Comparison of ENCODE assay signal across 8 mouse cellular contexts in genomic region chr2:45112021-45112747, GRCm38 (mm10). TPM values are rescaled to one million over a fixed set of nuclear protein-coding genes. Genes with fewer than 3 reads are reported as not detected.
DNase-seq lines count a peak whose midpoint lies in the region; ATAC-seq and TF ChIP-seq lines count a peak whose summit lies in the region.

No protein-coding gene starts in this region.

- H3K36me3 ChIP-seq in heart, adult 2 months (ENCODE audit: control insufficient read depth, insufficient read depth, low read length) = peaks cover 2% of the 10 kb centered on the region; the same call in 1 of the 2 replicates
- peaks cover 0 to 9% of the 10 kb centered on the region in 2 experiments; a peak in 2 of 4 replicates for H3K36me3 ChIP-seq in MEL (ENCODE audit: control insufficient read depth in 1 of 2, insufficient read depth in 2 of 2, low read length in 2 of 2)
- no peaks in the 10 kb centered on the region for H3K36me3 ChIP-seq in heart, embryonic 15.5 days
- H3K36me3 ChIP-seq in liver, postnatal 0 days (replicated peaks; ENCODE audit: insufficient read depth, low read length) = 0 out of 2 replicates have a peak, but pooled peaks cover 4% of the 10 kb centered on the region
- H3K36me3 ChIP-seq in stomach, postnatal 0 days (ENCODE audit: control insufficient read depth, insufficient read depth, low read length) = no peaks in the 10 kb centered on the region

- peak overlapping the region; percentile 70 for H3K4me2 ChIP-seq in heart, embryonic 15.5 days
- H3K4me2 ChIP-seq in liver, postnatal 0 days (ENCODE audit: low read depth, low read length) = peak overlapping the region; percentile 73
- peak overlapping the region; percentile 31 for H3K4me2 ChIP-seq in stomach, postnatal 0 days (replicated peaks; ENCODE audit: low read depth)

- TF ChIP-seq POLR2A in heart, adult 2 months (IDR thresholded peaks at IDR 0.05; ENCODE audit: insufficient read depth, low read depth, low read length) = no peak
- TF ChIP-seq POLR2A in MEL (IDR thresholded peaks at IDR 0.05; ENCODE audit: control insufficient read depth in 1 of 2, insufficient read depth in 1 of 2, low read depth in 1 of 2, low read length in 2 of 2, poor library complexity in 1 of 2) = no peak

- H3K9ac ChIP-seq in heart, adult 2 months (ENCODE audit: low read depth, low read length) = peak overlapping the region; percentile 55
- peak overlapping the region; percentile 99 for H3K9ac ChIP-seq in MEL (ENCODE audit: control insufficient read depth, low read depth, low read length, poor library complexity, severe bottlenecking)
- peak overlapping the region; percentile 63 for H3K9ac ChIP-seq in heart, embryonic 15.5 days
- peak overlapping the region; percentile 95 for H3K9ac ChIP-seq in liver, postnatal 0 days (replicated peaks)
- peak overlapping the region; percentile 57 for H3K9ac ChIP-seq in stomach, postnatal 0 days (ENCODE audit: low read length)

- intact Hi-C loops in heart, adult 2 months (cut with DNase I) = loop anchor here (5.0 to 10.0 kb wide), 4 partner anchors 125 to 573 kb away; no protein-coding TSS in a partner anchor
- intact Hi-C loops in heart, postnatal 25 days (cut with DNase I) = loop anchor here (5.0 to 10.0 kb wide), 2 partner anchors 185 to 547 kb away; partner anchors contain the start of gene Gtdc1

- no peak for TF ChIP-seq EP300 in heart, adult 2 months (IDR thresholded peaks at IDR 0.05; ENCODE audit: insufficient read depth, low read depth, low read length)
- 0 out of 4 replicates have a peak, but pooled peaks of 1 of the 2 experiments have one; percentile 6 for TF ChIP-seq EP300 in MEL (IDR thresholded peaks at IDR 0.05; ENCODE audit: low read depth in 1 of 2, low read length in 2 of 2)
- no peak for TF ChIP-seq EP300 in liver, postnatal 0 days (IDR thresholded peaks at IDR 0.05; ENCODE audit: low read depth)
- no peak for TF ChIP-seq EP300 in stomach, postnatal 0 days (optimal IDR thresholded peaks at IDR 0.05)

- ATAC-seq in heart, embryonic 15.5 days (replicated peaks; ENCODE audit: insufficient number of reproducible peaks, insufficient read depth, low FRiP score, low read depth) = no peak
- ATAC-seq in liver, postnatal 0 days = no peak
- ATAC-seq in stomach, postnatal 0 days (ENCODE audit: low FRiP score, low TSS enrichment) = no peak

- H3K4me1 ChIP-seq in heart, adult 2 months (ENCODE audit: control insufficient read depth, insufficient read depth, low read length) = peaks cover 6% of the 10 kb centered on the region; the same call in 1 of the 2 replicates
- H3K4me1 ChIP-seq in MEL (ENCODE audit: control insufficient read depth in 1 of 2, insufficient read depth in 2 of 2, low read length in 2 of 2) = peaks cover 0 to 8% of the 10 kb centered on the region in 2 experiments; a peak in 2 of 4 replicates
- peaks cover 20% of the 10 kb centered on the region for H3K4me1 ChIP-seq in heart, embryonic 15.5 days (replicated peaks)
- peaks cover 14% of the 10 kb centered on the region; the same call in 1 of the 2 replicates for H3K4me1 ChIP-seq in liver, postnatal 0 days (ENCODE audit: insufficient read depth)
- no peaks in the 10 kb centered on the region; the same call in 1 of the 2 replicates for H3K4me1 ChIP-seq in stomach, postnatal 0 days (replicated peaks; ENCODE audit: control insufficient read depth, insufficient read depth)

- H3K4me3 ChIP-seq in heart, adult 2 months = peak overlapping the region; percentile 57
- peak overlapping the region; percentile 98 for H3K4me3 ChIP-seq in MEL (ENCODE audit: control insufficient read depth in 1 of 2, insufficient read depth in 1 of 2, low read depth in 2 of 2, low read length in 2 of 2)
- peak overlapping the region; percentile 72 for H3K4me3 ChIP-seq in heart, embryonic 15.5 days
- H3K4me3 ChIP-seq in liver, postnatal 0 days (ENCODE audit: low read depth, low read length) = peak overlapping the region; percentile 86
- peak overlapping the region; percentile 69 for H3K4me3 ChIP-seq in stomach, postnatal 0 days (ENCODE audit: low read depth, low read length)

- TF ChIP-seq RAD21 in MEL (IDR thresholded peaks at IDR 0.05; ENCODE audit: low read depth, low read length) = no peak

- no peaks in the 10 kb centered on the region; the same call in 1 of the 2 replicates for H3K27me3 ChIP-seq in heart, adult 2 months (ENCODE audit: control insufficient read depth, insufficient read depth, low read length)
- no peaks in the 10 kb centered on the region for H3K27me3 ChIP-seq in MEL (ENCODE audit: control insufficient read depth in 1 of 2, insufficient read depth in 2 of 2, low read length in 2 of 2)
- H3K27me3 ChIP-seq in heart, embryonic 15.5 days = no peaks in the 10 kb centered on the region
- H3K27me3 ChIP-seq in liver, postnatal 0 days (ENCODE audit: insufficient read depth, low read length) = peaks cover 18% of the 10 kb centered on the region; the same call in 1 of the 2 replicates
- 0 out of 2 replicates have a peak, but pooled peaks cover 3% of the 10 kb centered on the region for H3K27me3 ChIP-seq in stomach, postnatal 0 days (ENCODE audit: control insufficient read depth, insufficient read depth, low read length)

- WGBS in heart, adult 2 months = 22% methylated on average over 9 of the region's 9 CpGs
- 12% methylated on average over 9 of the region's 9 CpGs for WGBS in heart, embryonic 15.5 days
- 2% methylated on average over 9 of the region's 9 CpGs for WGBS in liver, postnatal 0 days (ENCODE audit: insufficient replicate concordance)
- 12% methylated on average over 9 of the region's 9 CpGs for WGBS in stomach, postnatal 0 days

- H3K9me3 ChIP-seq in MEL (replicated peaks; ENCODE audit: insufficient read depth, low read length) = no peaks in the 10 kb centered on the region
- no peaks in the 10 kb centered on the region for H3K9me3 ChIP-seq in heart, embryonic 15.5 days (replicated peaks)
- no peaks in the 10 kb centered on the region for H3K9me3 ChIP-seq in liver, postnatal 0 days (ENCODE audit: low read length)
- no peaks in the 10 kb centered on the region for H3K9me3 ChIP-seq in stomach, postnatal 0 days (ENCODE audit: control insufficient read depth, low read length)

- no peaks in the 10 kb centered on the region for H3K79me2 ChIP-seq in heart, adult 2 months (replicated peaks; ENCODE audit: control insufficient read depth, insufficient read depth, low read length)
- H3K79me2 ChIP-seq in MEL (ENCODE audit: control insufficient read depth, insufficient read depth, low read length, poor library complexity) = peaks cover 46% of the 10 kb centered on the region

- DNase-seq in heart, adult 2 months = no peak
- no peak for DNase-seq in heart, postnatal 25 days (ENCODE audit: low spot score)
- peak; percentile 56 for DNase-seq in MEL (ENCODE audit: low read depth, low spot score)
- no peak for DNase-seq in liver, postnatal 0 days
- DNase-seq in stomach, postnatal 0 days (ENCODE audit: low spot score) = no peak
- no peak for DNase-seq in thymus, postnatal 4 days
- no peak for DNase-seq in embryo, embryonic 9.5 days (ENCODE audit: extremely low spot score)

- no peak for TF ChIP-seq CTCF in heart, adult 2 months (IDR thresholded peaks at IDR 0.05)
- no peak for TF ChIP-seq CTCF in MEL (IDR thresholded peaks at IDR 0.05 in 2 of 3, conservative IDR thresholded peaks at IDR 0.05 in 1 of 3; ENCODE audit: control insufficient read depth in 1 of 3, insufficient read depth in 1 of 3, low read depth in 2 of 3, low read length in 3 of 3, poor library complexity in 1 of 3, severe bottlenecking in 1 of 3)
- no peak for TF ChIP-seq CTCF in liver, postnatal 0 days (IDR thresholded peaks at IDR 0.05; ENCODE audit: low read depth)
- no peak for TF ChIP-seq CTCF in stomach, postnatal 0 days (IDR thresholded peaks at IDR 0.05; ENCODE audit: low read depth)

- H3K27ac ChIP-seq in heart, adult 2 months = peak overlapping the region; percentile 80
- H3K27ac ChIP-seq in MEL (ENCODE audit: control insufficient read depth, low read depth, low read length) = peak overlapping the region; percentile 85
- H3K27ac ChIP-seq in heart, embryonic 15.5 days = peak overlapping the region; percentile 96
- peak overlapping the region; percentile 85 for H3K27ac ChIP-seq in liver, postnatal 0 days (ENCODE audit: low read depth)
- peak overlapping the region; percentile 87 for H3K27ac ChIP-seq in stomach, postnatal 0 days (replicated peaks)

TF ChIP-seq in MEL, 35 proteins besides CTCF, POLR2A, EP300 and RAD21 (continues in another document):
- TF ChIP-seq MAX (IDR thresholded peaks at IDR 0.05; ENCODE audit: low read length) = no peak
- no peak for TF ChIP-seq RCOR1 (IDR thresholded peaks at IDR 0.05; ENCODE audit: low read depth, low read length)
- no peak for TF ChIP-seq HCFC1 (IDR thresholded peaks at IDR 0.05; ENCODE audit: low read depth, low read length)
- TF ChIP-seq ELF1 (IDR thresholded peaks at IDR 0.05; ENCODE audit: low read depth, low read length) = no peak
- no peak for TF ChIP-seq E2F4 (IDR thresholded peaks at IDR 0.05; ENCODE audit: borderline replicate concordance, low read depth, low read length)
- TF ChIP-seq ZC3H11A (IDR thresholded peaks at IDR 0.05; ENCODE audit: low read depth, low read length) = no peak
- TF ChIP-seq NELFE (IDR thresholded peaks at IDR 0.05; ENCODE audit: low read depth, low read length) = no peak
- TF ChIP-seq ZMIZ1 (IDR thresholded peaks at IDR 0.05; ENCODE audit: low read depth, low read length) = no peak
- no peak for TF ChIP-seq CHD2 (IDR thresholded peaks at IDR 0.05; ENCODE audit: low read length)
- no peak for TF ChIP-seq KAT2A (conservative IDR thresholded peaks at IDR 0.05; ENCODE audit: low read depth, low read length)
- no peak for TF ChIP-seq BHLHE40 (IDR thresholded peaks at IDR 0.05; ENCODE audit: borderline replicate concordance, low read depth, low read length)
- TF ChIP-seq NRF1 (IDR thresholded peaks at IDR 0.05; ENCODE audit: insufficient read depth, low read depth, low read length, poor library complexity, severe bottlenecking) = no peak
- TF ChIP-seq MAFK (IDR thresholded peaks at IDR 0.05; ENCODE audit: borderline replicate concordance, low read depth, low read length) = no peak
- TF ChIP-seq UBTF (IDR thresholded peaks at IDR 0.05; ENCODE audit: borderline replicate concordance, insufficient read depth, low read depth, low read length) = no peak
- no peak; the same call in 1 of the 2 replicates for TF ChIP-seq SMC3 (IDR thresholded peaks at IDR 0.05; ENCODE audit: low read depth, low read length)
- no peak for TF ChIP-seq TBP (IDR thresholded peaks at IDR 0.05; ENCODE audit: low read depth, low read length)

RNA-seq across cellular contexts. Expression of gene Zeb2, which starts 5.0 kb away (rescaled TPM):
- total RNA-seq in heart, adult 2 months (2021) = 10 to 100 TPM; 46.7 to 50.0 TPM
- polyA plus RNA-seq in heart, adult 2 months (2012; rRNA removed) = 16.5 and 34.3 TPM in 2 replicates
- total RNA-seq in heart, postnatal 25 days (2021) = 10 to 100 TPM; 57.4 to 60.3 TPM
- total RNA-seq in MEL (2012; rRNA removed) = 12.9 and 14.8 TPM in 2 replicates
- 10 to 100 TPM in 1 of 2 experiments, not detected in 1; 12.8 TPM for polyA plus RNA-seq in MEL (2012; ENCODE audit: insufficient read depth in 1 of 2, insufficient read length in 2 of 2, low read depth in 1 of 2, low replicate concordance in 2 of 2, missing spikeins in 1 of 2)
- polyA plus RNA-seq in heart, embryonic 15.5 days (2015; fragmentation: Nextera tagmentation; extraction: Ambion mirVana) = 21.4 and 28.7 TPM in 2 replicates
- 8.1 and 8.8 TPM in 2 replicates for polyA plus RNA-seq in liver, postnatal 0 days (2015; fragmentation: Nextera tagmentation; extraction: Ambion mirVana)
- 13.5 and 14.4 TPM in 2 replicates for polyA plus RNA-seq in stomach, postnatal 0 days (2015; fragmentation: Nextera tagmentation; extraction: Ambion mirVana)
